Mouse (Mus musculus): ENCODE measurements around the gene Tubgcp6.

The Tubgcp6 gene

DNA sequence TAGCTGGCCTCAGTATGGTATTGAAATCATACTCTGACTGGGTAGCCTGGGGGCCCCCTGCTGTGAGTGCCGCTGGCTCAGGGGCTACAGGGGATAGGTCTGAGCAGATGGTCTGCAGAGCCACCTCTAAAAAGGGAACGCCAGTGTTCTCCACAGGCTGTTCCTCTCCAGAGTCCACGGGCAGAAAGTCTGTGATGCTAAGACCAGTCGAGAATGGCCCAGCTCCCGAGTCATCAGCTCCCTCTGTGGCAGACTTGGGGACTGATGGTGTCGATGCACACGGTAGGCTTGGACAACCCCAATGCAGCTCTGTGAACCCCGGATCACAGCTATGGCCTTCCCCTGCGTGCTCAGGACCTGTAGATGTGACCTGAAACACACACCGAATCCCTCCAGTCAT lies 19.0 kb downstream of the Tubgcp6 start:
- DNase-seq (ENCODE audit: low read depth, low spot score), result no peak

DNA sequence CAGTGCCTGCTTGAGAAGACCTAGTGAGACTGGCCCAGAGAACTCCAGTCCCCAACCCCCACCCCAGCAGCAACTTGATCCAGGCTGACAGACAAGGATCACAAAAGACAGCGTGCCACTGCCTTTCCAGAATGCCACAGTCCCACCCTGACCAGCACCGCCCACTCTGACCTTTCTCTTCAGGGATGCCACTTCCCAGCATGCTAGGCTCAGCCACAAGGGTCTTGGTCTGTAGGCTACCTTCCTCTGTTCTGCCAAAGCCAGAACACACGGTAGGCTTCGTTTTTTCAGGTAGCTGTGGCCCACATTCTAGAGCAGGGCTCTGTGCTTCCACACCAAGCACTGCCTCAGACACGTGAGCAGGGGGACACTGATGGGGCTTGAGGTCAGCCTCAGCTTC lies 20.3 kb downstream of the Tubgcp6 start:
- DNase-seq (ENCODE audit: low read depth, low spot score), result no peak

DNA sequence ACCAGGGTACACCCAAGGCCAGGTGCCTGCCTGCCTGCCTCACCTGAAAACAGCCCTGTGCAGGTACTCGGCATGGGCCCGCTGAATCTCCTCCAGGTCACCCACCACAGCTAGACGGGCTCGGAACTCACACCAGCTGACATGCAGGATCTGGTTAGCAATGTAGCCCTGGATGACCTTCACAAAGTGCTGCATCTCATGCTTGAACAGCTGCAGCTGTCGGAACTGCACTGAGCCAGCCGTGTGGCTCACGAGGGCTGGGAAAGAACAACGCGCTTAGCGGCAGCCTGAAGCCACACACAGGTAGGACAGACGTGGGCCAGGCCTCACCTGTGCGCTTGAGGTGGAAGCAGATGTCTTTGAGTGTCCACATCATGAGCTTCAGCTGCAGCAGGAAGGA lies 22.1 kb downstream of the Tubgcp6 start:
- DNase-seq (ENCODE audit: low read depth, low spot score), result no peak

DNA sequence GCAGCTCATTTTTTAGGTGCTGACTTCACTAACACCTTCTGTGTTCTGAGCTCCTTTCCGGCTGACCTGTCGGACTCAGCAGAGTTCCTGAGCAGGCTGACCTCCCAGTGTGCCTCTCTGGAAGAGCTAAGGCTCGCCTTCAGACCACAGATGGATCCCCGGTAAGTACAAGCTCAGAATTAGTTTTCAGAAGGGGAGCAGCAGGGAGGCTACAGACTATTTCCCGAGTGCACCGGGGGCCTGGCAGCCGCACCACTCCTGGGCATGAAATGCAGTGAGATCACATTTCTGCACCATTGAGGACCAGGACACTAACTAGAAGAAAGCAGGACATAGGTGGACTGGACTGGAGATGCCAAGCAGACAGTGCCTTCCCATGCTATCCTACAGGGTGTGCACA lies 24.3 kb downstream of the Tubgcp6 start:
- no peak for DNase-seq (ENCODE audit: low read depth, low spot score)

DNA sequence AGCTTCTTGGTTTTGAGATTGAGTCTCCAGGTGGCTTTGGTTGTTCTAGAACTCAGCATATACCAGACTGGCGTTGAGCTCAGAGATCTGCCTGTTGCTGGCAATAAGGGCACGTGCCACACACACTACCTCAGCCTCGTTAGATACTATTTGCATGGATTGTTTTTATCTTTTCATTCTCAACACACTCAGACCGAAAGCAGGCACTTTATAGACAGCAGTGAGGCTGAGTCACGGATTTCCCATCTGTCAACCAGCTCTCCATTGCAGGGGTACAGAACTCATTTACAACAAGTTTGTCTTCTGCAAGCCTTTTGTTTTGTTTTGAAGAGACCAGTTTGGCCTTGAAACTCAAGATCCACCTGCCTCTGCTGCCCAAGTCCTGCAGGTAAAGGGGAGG lies 25.5 kb downstream of the Tubgcp6 start:
- no peak for DNase-seq (ENCODE audit: low read depth, low spot score)

DNA sequence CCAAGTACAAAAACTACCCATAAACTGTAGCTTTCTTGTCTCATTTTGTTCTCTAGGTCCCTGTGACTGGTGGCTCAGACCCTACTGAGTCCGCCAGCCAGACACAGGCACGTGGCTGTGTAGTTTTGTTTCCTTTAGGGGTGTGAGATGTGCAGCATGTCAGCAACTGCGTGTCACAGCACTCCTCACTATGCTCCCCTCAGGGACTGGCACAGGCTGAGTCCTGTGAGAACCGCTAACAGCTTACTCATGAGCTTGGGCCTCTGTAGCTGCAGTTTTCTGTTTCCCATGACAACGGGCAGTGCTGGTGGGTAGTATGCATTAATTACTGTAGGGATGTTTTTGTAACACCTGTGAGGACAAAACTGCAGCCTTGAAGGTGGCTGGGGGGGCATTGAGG lies 30.7 kb downstream of the Tubgcp6 start:
- no peak for DNase-seq (ENCODE audit: low read depth, low spot score)

DNA sequence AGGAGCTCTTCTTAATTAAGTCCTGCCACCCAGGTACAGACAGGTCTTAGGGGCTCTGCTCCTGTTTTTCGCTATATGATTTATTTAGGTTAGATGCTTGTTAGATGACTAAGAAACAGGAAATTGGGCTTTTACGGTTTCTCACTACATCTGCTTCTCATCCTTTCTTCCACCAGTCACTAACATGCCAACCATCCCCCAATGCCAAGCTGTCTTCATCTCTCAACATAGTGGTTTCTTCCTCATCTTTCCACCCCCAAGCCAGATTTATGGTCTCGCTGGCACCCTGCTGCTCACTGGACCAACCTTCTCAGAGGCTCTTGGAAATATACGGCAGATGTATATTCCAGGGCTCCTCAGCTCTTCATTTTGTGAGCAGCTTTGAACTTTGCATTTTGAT lies 32.2 kb downstream of the Tubgcp6 start:
- peak; percentile 13 for DNase-seq (ENCODE audit: low read depth, low spot score)

DNA sequence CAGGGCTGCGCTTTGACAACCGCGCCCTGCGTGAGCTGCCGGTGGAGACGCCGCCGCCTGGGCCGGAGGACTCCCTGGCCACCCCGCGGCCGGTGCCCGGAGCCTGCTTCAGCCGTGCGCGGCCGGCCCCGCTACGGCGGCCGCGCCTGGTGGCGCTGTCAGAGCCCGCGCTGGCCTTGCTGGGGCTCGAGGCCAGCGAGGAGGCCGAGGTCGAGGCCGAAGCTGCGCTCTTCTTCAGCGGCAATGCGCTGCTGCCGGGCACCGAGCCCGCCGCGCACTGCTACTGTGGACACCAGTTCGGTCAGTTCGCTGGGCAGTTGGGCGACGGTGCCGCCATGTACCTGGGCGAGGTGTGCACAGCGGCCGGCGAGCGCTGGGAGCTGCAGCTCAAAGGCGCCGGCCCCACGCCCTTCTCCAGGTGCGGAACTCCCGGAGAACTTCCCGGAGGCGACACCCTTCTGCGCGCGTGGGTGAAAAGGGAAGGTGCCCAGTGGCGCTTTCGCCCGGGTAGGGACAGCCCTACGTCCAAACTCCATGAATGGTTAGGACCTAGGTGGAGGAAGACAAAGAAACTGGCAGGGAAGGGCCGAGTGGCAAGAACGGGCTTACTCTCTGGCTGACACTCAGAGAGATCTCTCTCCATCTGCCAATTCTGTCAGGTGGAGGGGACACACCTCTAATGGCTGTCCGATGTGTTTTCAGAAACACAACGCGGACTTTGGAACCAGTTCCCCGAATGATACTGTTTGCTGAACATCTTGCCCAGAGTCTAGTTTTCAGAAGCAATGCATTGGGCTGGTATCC lies 33.5 kb downstream of the Tubgcp6 start:
- DNase-seq (ENCODE audit: low read depth, low spot score), result peak; percentile 14

DNA sequence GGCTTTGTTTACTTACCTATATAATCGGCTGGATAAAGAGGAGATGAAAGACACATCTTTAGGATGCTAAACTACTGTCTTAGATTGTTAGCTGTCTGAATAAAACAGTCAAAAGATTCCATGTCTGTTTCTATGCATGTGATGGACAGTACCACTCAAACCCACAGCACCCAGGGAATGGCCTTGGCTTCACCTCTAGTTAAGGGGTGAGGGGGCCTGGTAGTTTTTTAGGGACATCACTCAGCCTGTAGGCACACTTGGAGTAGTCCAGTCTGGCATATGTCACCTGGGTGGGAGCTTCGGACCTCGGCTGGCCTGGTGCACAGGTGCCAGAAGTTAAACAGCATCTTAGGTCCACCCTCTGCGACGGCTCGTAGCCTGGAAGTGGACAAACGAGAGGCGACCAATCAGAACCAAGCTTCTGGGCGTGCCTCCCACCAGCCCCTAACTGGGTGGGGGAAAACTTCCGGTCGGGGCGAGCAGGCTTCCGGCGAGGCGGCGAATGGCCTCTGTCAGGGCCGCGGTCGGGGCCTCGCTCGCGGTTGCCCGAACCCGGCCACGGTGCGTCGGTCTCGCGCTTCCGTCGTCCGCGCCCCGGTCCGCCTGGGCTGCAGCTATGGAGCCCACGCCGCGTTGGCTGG lies 34.2 kb downstream of the Tubgcp6 start, which contains the start of gene Selenoo:
Gene Selenoo, plus strand, starts transcription at position 478 of the 641 bp plus-strand sequence.
- DNase-seq (ENCODE audit: low read depth, low spot score), result peak; percentile 83

DNA sequence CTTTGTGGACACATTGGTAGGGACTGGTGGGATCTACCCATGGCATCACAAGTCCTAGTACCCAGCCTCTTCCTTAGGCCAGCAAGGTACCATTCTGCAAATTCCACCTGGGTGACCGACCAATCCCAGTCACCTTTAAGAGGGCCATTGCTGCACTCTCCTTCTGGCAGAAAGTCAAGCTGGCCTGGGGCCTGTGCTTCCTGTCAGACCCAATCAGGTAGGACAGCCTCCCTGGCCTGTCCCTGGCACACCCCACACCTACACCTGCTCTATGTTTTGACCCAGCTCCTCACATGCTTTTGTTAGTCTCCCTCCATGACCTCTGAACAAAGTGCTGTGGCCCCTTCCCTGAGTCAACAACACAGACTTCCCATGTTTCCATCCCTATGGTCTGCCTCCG lies 38.1 kb downstream of the Tubgcp6 start:
- DNase-seq (ENCODE audit: low read depth, low spot score), result no peak

DNA sequence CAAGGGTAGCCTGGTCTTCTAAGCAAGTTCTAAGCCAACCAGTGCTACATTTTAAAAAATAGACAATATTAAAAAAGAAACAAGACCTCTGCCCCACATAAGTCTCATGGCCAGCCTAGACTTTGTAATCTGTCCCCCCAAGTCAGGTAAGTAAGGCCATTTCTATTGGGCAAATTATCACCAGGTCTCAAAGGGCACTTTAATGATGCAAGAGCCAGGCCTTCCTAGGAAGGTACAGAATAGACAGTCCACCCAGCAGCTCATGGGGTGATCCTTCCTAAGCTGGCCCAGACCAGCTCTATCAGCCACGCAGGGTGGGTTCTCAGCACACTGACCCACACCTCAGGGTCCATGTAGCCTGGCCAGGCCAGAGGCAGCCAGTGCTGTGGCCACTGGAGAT lies 39.0 kb downstream of the Tubgcp6 start:
- no peak for DNase-seq (ENCODE audit: low read depth, low spot score)

DNA sequence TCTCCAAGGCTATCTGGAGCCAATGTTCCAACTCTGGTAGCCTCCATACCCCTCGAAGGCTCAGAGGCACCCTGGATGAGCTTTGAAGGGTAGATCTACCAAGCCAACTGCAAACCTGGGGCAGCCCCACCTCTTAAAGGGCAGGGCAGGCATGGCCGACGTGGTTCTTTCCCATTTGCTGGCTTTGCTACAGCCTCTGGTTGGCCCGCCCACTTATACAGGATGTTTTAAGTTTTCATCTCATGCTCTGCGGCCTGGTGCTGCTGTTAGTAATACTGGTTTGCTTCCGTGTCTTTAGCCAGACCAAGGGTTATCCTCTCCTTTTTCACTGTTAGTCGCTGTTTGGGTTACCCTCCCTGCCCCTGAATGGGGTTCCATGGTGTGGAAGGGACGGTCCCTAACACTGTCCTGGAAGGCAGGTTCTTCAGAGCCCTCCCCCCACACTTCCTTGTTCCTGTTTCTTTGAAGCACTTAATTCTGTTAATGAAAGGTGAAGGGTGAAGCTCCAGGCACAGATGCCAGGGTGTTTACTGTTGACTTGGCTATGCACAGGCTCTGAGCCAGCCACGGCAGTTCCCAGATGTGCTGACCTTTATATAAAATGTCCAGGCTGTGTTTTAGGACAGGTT lies 44.6 kb downstream of the Tubgcp6 start:
- peak; percentile 88 for DNase-seq (ENCODE audit: low read depth, low spot score)

DNA sequence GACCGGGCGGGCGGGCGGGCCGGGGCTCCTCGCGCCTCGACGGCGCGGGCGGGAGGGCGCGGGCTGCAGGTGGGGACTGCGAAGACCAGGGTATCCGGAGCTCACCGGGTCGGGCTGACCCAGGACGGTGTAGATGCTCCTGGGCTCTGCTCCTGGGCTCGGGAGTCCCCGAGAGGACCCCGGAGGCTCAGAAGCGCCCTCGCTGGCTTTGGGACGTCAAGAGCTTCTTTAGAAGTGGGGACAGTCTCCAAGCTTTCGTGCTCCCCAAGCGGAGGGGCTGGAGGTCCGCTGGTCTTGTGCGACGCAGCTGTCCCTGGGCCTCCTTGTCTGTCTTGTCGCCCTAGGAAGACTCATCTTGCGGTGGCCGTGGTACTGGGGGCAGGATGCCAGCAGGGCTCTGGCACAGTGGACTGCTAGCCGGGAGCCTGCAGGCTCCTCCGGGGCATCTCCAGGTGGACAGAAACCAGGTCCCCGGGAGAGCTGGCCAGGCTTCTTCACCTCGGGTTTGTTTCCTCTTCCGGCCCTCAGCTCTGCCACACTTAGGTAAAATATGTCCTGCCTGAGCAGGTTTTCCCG lies 46.7 kb downstream of the Tubgcp6 start:
- peak; percentile 39 for DNase-seq (ENCODE audit: low read depth, low spot score)

DNA sequence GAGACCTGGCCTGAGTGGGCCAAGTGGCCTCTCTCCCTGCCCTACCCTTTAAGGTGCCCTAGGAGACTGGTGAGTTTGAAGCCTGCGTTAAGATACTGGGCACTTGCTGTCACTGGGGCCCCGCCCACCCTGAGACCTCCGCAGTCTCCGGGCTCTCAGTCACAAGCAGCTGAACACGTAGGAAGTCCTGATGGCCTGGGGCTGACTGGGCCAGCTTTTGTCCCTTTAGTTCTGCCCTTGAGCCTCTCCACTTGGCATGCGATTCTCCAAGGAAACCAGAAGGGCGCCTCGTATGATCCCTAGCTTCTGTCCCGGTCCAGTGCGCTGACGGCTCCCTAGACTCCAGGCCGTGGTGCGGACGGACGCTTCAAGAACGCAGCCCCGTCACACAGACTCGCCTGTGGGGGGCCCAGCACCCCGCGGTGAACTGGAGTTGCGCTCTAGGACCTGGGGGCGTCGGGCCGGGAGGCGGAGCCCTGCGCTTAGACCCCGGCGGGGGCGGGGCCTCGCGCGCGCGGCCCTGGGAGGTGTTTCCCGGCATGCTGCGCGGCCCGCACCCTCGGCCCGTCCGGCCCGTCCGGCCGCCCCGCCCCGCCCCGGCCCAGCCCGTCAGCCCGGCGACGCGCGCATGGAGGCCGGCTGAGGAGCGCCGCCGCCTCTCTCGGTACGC lies 47.3 kb downstream of the Tubgcp6 start:
- peak; percentile 87 for DNase-seq (ENCODE audit: low read depth, low spot score)

DNA sequence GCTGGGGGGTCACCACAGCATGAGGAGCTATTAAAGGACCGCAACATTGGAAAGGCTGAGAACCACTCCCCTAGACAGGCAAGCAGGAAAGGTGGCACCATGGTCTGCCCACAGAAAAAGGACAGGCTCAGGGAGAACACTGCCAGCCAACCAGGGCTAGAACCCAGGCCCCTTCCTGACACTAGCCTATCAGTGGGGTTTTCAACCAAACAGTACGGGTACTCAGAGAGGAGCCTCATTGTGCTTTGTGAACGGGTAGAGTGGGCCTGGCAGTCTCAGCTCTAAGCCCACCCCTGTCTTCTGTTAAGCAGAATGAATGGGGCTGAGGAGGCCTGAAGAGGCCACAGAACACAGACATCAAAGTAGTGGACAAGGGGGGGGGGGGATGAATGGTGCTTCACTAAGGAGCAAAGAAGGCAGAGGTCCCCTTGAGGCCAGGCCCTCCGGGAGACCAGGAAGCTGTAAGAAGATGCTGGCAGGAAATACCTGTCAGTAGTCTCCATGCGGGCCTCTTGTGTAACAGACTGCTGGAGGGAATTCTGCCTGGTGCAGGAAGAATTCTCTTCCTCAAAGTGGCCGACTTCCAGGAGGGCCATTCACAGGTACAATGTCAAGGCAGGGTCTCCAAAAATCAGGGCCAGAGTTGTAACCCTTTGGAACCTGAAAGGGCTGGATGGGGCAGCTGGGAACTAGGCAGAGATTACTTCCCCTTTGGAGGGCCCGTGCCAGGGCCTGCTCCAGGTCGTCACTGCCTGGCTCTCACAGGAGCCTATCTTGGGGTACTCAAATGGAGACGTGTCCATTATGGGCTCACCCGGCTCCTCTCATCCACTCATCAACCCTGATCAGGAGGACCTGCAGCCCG lies 48.1 kb downstream of the Tubgcp6 start, which contains the start of gene Trabd:
Gene Trabd, plus strand, starts transcription at position 512 of the 865 bp plus-strand sequence.
- no peak for DNase-seq (ENCODE audit: low read depth, low spot score)

DNA sequence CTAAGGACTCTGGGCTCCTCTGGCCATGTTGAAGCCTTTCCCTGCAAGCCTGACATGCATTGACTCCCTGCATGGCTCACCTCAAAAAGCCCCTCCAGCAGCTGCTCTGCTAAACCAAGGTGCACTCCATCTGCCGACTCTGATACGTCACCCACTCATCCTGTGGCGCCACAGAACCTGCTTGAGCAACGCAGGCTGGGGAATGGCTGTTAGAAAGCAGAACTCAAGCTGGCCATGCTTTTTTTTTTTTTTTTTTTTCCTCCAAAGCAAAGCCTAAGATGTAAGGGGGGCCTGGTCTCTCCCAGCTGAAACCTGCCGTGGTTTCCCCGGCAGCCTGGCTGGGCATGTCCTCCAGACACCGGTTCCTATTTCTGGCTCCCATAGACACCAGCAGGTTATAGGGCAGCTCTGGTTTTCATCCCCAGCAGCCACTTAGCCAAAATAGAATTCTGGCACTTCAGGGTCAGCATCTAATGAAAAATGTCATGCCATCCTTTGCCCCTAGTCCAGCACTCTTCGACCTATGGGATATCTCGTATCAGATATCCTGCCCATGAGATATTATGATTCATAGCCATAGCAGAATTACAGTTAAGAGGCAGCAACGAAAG lies 48.8 kb downstream of the Tubgcp6 start:
- no peak for DNase-seq (ENCODE audit: low read depth, low spot score)

DNA sequence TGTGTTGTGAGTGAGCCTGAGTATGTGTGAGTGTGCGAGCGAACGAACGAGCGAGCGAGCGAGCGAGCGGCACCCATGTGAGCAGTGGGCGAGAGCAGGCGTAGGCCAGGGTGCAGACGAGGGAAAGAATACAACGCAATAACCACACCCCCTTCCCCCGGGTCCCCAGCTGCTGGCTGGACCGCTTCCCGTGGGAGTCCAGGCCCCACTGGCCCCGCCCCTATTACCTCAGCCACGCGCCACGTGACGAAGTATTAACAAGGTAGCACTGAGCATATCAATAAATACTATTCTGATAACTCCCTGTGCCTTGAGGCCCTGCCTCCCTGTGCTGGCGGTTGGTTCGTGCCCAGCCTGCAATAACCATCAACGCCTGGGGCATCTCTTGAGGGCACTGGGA lies 52.3 kb downstream of the Tubgcp6 start:
- DNase-seq (ENCODE audit: low read depth, low spot score), result no peak

DNA sequence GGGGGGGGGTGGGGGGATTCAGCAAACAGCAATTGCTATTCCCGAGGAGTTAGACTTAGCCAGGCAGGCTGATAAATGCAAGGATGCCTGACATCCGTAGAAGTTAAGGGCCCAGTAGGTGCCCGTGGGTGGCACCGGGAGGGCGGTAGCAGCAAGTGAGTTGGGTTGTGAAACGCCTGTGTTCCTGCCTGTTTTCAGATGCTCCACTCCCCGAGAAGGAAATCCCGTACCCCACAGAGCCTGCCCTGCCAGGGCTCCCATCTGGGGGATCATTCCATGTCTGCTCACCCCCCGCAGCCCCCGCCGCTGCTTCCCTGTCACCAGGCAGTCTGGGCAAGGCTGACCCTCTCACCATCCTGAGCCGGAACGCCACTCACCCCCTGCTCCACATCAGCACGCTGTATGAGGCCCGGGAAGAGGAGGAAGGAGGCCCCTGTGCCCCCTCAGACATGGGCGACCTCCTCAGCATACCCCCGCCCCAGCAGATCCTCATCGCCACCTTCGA lies 53.5 kb downstream of the Tubgcp6 start:
- DNase-seq (ENCODE audit: low read depth, low spot score), result no peak

DNA sequence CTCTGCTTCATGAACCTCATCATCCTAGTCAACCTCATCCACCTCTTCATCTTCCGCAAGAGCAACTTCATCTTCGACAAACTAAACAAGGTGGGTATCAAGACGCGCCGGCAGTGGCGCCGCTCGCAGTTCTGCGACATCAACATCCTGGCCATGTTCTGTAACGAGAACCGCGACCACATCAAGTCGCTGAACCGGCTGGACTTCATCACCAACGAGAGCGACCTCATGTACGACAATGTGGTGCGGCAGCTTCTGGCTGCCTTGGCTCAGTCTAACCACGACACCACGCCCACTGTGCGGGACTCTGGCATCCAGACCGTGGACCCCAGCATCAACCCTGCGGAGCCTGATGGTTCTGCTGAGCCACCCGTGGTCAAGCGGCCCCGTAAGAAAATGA lies 54.7 kb downstream of the Tubgcp6 start:
- no peak for DNase-seq (ENCODE audit: low read depth, low spot score)

DNA sequence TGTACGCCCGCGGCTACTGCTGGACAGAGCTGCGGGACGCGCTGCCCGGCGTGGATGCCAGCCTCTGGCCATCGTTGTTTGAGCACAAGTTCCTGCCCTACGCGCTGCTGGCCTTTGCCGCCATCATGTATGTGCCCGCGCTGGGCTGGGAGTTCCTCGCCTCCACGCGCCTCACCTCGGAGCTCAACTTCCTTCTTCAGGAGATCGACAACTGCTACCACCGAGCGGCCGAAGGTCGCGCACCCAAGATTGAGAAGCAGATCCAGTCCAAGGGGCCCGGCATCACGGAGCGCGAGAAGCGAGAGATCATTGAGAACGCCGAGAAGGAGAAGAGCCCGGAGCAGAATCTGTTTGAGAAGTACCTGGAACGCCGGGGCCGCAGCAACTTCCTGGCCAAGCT lies 55.3 kb downstream of the Tubgcp6 start:
- no peak for DNase-seq (ENCODE audit: low read depth, low spot score)
